Mouse (Mus musculus): ENCODE measurements at regions not wholly inside any gene's neighbourhood (a gene's known extent, or its start where the extent isn't known, plus 50 kb on each side); places are given as distances from the start of the nearest gene placed in this dataset.

GRCm38 (mm10) chr13:63691974-63692373 is 118.6 kb upstream of the Ptch1 start:
- TF ChIP-seq CTCF (IDR thresholded peaks at IDR 0.05; ENCODE audit: low read depth, low read length), result no peak
- TF ChIP-seq POLR2A (IDR thresholded peaks at IDR 0.05; ENCODE audit: insufficient read depth, low read length), result no peak
- TF ChIP-seq EP300 (IDR thresholded peaks at IDR 0.05; ENCODE audit: insufficient read depth, low read depth, low read length), result no peak
